Mouse (Mus musculus) small intestine, adult 2 months (tissue): ENCODE data around the gene Atg4b. TPM values are rescaled to one million over a fixed set of nuclear protein-coding genes. Genes with fewer than 3 reads are reported as not detected.
"Not testable (repeated sequence)": the region's sequence is repeated elsewhere in the genome, so short reads cannot be mapped to it uniquely, and the experiment has no call there.

Experiments used
- H3K27ac ChIP-seq: fragments of 200-500 bp; 2 replicates; pipeline ENCODE4 v1.5.1; 2012; ENCODE audit warnings: low read depth, low read length, control low read depth, inconsistent platforms; ENCODE audit not compliant: insufficient read depth
- H3K27me3 ChIP-seq: fragments of 200-500 bp; 2 replicates; pipeline ENCODE4 v1.6.1; 2012; ENCODE audit warnings: mild to moderate bottlenecking, moderate library complexity, low read length, inconsistent platforms; ENCODE audit not compliant: control insufficient read depth, insufficient read depth
- H3K36me3 ChIP-seq: fragments of 200-500 bp; 2 replicates; pipeline ENCODE4 v1.6.1; 2012; ENCODE audit warnings: mild to moderate bottlenecking, low read length, control low read depth, inconsistent platforms; ENCODE audit not compliant: control insufficient read depth, insufficient read depth
- H3K4me1 ChIP-seq: fragments of 200-500 bp; 2 replicates; pipeline ENCODE4 v1.6.1; 2012; ENCODE audit warnings: low read length, inconsistent platforms, mixed read lengths; ENCODE audit not compliant: control insufficient read depth, insufficient read depth, insufficient read length
- H3K4me3 ChIP-seq: fragments of 200-500 bp; 2 replicates; pipeline ENCODE4 v1.5.1; 2012; ENCODE audit warnings: low read depth, mild to moderate bottlenecking, control low read depth, inconsistent platforms, low read length, moderate library complexity
- CTCF ChIP-seq: fragments of 200-500 bp; IDR thresholded peaks from 2 replicates; pipeline ENCODE4 v1.5.1; 2012; ENCODE audit warnings: low read depth, mild to moderate bottlenecking, control low read depth, inconsistent platforms, low read length, moderate library complexity, mixed read lengths; ENCODE audit not compliant: insufficient replicate concordance, insufficient read length; ENCODE audit errors: extremely low read depth
- POLR2A ChIP-seq: fragments of 200-500 bp; IDR thresholded peaks from 2 replicates; pipeline ENCODE4 v1.6.1; 2012; ENCODE audit warnings: low read depth, mild to moderate bottlenecking, control low read depth, inconsistent platforms, low read length, moderate library complexity
- WGBS: fragments of 180-500 bp; shearing (Covaris S2); methylation state at CpG from one replicate; pipeline ENCODE4 v1.1.7; 2018; 5-methylcytosine and 5-hydroxymethylcytosine counted together
- polyA plus RNA-seq: library from polyadenylated mRNA; depleted of rRNA; stranded (reverse); fragments of >200 nt; gene quantifications from 2 replicates; pipeline ENCODE4 v1.2.3, GENCODE M21; 2012

Gene Atg4b
- polyA plus RNA-seq, 1 experiment = 44.7 TPM

GRCm38 (mm10) chr1:93825771-93826539 lies 74.7 kb downstream of the Atg4b start:
- TF ChIP-seq POLR2A (no peak), CTCF (peak; percentile 8; the same call in 1 of the 2 replicates)
- WGBS = 36% methylated on average over 27 of the region's 27 CpGs
- H3K4me3 ChIP-seq = peak overlapping the region; percentile 68

GRCm38 (mm10) chr1:93826540-93826835 lies 75.2 kb downstream of the Atg4b start:
- no peak overlapping the region for H3K27ac ChIP-seq
- peaks cover under 1% of the 10 kb centered on the region; the same call in 1 of the 2 replicates for H3K36me3 ChIP-seq
- no peaks in the 10 kb centered on the region for H3K27me3 ChIP-seq
- peaks cover 7% of the 10 kb centered on the region; the same call in 1 of the 2 replicates for H3K4me1 ChIP-seq
- no peak overlapping the region for H3K4me3 ChIP-seq
- no peak for TF ChIP-seq POLR2A
- no peak for TF ChIP-seq CTCF
- WGBS = 93% methylated on average over 9 of the region's 9 CpGs

More at GRCm38 (mm10) chr1:93825771-93826539, 74.7 kb downstream of the Atg4b start:
- Histone ChIP-seq H3K36me3 (peaks cover 3% of the 10 kb centered on the region; the same call in 1 of the 2 replicates), H3K27me3 (no peaks in the 10 kb centered on the region), H3K27ac (peak overlapping the region; percentile 96), H3K4me1 (peaks cover 7% of the 10 kb centered on the region; the same call in 1 of the 2 replicates)

DNA sequence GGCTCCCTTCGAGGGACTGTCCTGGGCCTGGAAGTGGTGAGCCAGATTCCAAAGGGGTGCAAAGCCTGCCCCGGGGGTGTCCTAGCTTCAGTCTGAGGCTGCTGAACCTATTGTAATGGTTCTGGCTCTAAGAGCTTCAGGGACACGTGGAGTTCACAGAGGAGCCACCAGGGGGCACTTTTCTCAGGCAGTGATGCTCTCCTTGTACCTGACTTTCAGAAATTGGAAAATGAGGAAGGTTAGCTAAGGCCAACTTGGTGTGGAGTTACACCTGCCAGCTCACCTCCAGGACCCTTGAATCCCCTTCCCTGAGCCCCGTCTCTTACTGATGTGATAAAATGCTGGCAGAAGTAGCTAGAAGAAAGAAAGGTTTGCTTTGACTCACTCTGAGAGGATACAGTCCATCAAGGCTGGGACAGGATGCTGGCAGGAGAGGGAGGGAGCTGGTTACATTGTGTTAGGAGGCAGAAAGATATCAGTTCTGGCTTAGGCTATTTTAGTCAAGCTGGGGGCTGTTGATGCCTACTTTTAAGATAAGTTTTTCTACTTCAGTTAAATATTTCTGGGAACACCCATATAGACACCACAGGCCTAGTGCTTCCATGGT lies 81.6 kb downstream of the Atg4b start:
- H3K27ac ChIP-seq, H3K27me3 ChIP-seq, H3K4me3 ChIP-seq, H3K4me1 ChIP-seq: not testable (repeated sequence)
- peak; percentile 26; the same call in 1 of the 2 replicates for TF ChIP-seq CTCF
- peaks cover 26% of the 10 kb centered on the region for H3K36me3 ChIP-seq
- 44% methylated on average over 4 of the region's 4 CpGs for WGBS

GRCm38 (mm10) chr1:93834671-93835150 lies 83.4 kb downstream of the Atg4b start:
- 88% methylated on average over 7 of the region's 7 CpGs for WGBS
- Histone ChIP-seq H3K27me3 (no peaks in the 10 kb centered on the region), H3K4me1 (no peaks in the 10 kb centered on the region), H3K4me3 (no peak overlapping the region), H3K36me3 (peaks cover 29% of the 10 kb centered on the region), H3K27ac (no peak overlapping the region)
- TF ChIP-seq POLR2A (no peak), CTCF (no peak)

DNA sequence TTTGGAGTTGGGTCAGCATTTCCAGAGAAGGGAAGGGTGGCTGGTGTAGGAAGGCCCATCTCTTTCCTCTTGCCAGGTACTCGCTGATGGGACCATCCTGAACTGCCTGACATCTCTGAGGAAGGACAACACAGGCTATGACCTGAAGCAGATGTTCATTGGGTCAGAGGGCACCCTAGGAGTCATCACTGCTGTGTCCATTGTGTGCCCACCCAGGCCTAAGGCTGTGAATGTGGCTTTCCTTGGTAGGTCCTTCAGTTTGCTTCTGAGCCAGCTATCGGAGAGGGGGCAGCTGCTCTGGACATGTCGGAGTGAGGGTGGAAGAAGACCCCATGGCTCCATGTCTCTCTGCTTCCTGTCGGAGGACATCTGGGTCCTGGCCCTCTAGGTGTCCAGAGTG lies 83.9 kb downstream of the Atg4b start:
- over 99% methylated on average over 4 of the region's 4 CpGs for WGBS
- TF ChIP-seq POLR2A (no peak), CTCF (no peak)
- H3K27me3 ChIP-seq = no peaks in the 10 kb centered on the region
- no peaks in the 10 kb centered on the region for H3K4me1 ChIP-seq
- peaks cover 29% of the 10 kb centered on the region for H3K36me3 ChIP-seq
- H3K4me3 ChIP-seq = no peak overlapping the region
- no peak overlapping the region for H3K27ac ChIP-seq

GRCm38 (mm10) chr1:93835876-93836531 lies 84.7 kb downstream of the Atg4b start:
- Histone ChIP-seq H3K27ac (no peak overlapping the region), H3K36me3 (peaks cover 29% of the 10 kb centered on the region), H3K27me3 (no peaks in the 10 kb centered on the region), H3K4me1 (no peaks in the 10 kb centered on the region), H3K4me3 (no peak overlapping the region)
- WGBS = 92% methylated on average over 6 of the region's 6 CpGs
- no peak for TF ChIP-seq CTCF
- TF ChIP-seq POLR2A = no peak

- Histone ChIP-seq H3K27ac (no peak overlapping the region), H3K4me3 (no peak overlapping the region), H3K27me3 (no peaks in the 10 kb centered on the region), H3K4me1 (no peaks in the 10 kb centered on the region), H3K36me3 (peaks cover 29% of the 10 kb centered on the region)
- TF ChIP-seq CTCF = no peak
- no peak for TF ChIP-seq POLR2A
- 77% methylated on average over 2 of the region's 2 CpGs for WGBS
These were observed 85.2 kb downstream of the Atg4b start for GRCm38 (mm10) chr1:93836532-93836913.
